ENCODE assay signal across 8 mouse cellular contexts in genomic region chr4:116821694-116822016, GRCm38 (mm10). TPM values are rescaled to one million over a fixed set of nuclear protein-coding genes. Genes with fewer than 3 reads are reported as not detected.
DNase-seq lines count a peak whose midpoint lies in the region; ATAC-seq and TF ChIP-seq lines count a peak whose summit lies in the region.

Gene Hpdl (minus strand): TSS chr4:116821707.

- H3K4me2 ChIP-seq in lung, postnatal 0 days (replicated peaks; ENCODE audit: low read depth, low read length): peak within 1 kb of the TSS; percentile 91

- TF ChIP-seq EP300 in lung, postnatal 0 days (IDR thresholded peaks at IDR 0.05): 0 out of 2 replicates have a peak, but pooled peaks have one; percentile 29

- no peak for ATAC-seq in lung, postnatal 0 days
- no peak; the same call in 1 of the 2 replicates for ATAC-seq in megakaryocyte-erythroid progenitor cell, adult 5-6 weeks (replicated peaks; ENCODE audit: low FRiP score, low TSS enrichment, poor library complexity, severe bottlenecking)

- no peaks in the 10 kb centered on the region for H3K9me3 ChIP-seq in lung, postnatal 0 days (ENCODE audit: low read length)
- H3K9me3 ChIP-seq in limb, embryonic 10.5 days (replicated peaks): no peaks in the 10 kb centered on the region

- peak within 1 kb of the TSS; percentile 46 for H3K4me3 ChIP-seq in lung, postnatal 0 days (ENCODE audit: low read depth, low read length)
- peak within 1 kb of the TSS; percentile 55 for H3K4me3 ChIP-seq in embryonic fibroblast, embryonic 13.5 days (ENCODE audit: insufficient read depth, low read length)
- H3K4me3 ChIP-seq in limb, embryonic 10.5 days: peak within 1 kb of the TSS; percentile 59
- H3K4me3 ChIP-seq in olfactory bulb, adult 2 months (ENCODE audit: insufficient read depth, low read depth, low read length): peak within 1 kb of the TSS; percentile 51

- peaks cover 11% of the 10 kb centered on the region for H3K27me3 ChIP-seq in lung, postnatal 0 days (replicated peaks; ENCODE audit: insufficient read depth, low read length)
- H3K27me3 ChIP-seq in limb, embryonic 10.5 days (ENCODE audit: low read depth, poor library complexity, severe bottlenecking): peaks cover 27% of the 10 kb centered on the region

- H3K9ac ChIP-seq in lung, postnatal 0 days (replicated peaks; ENCODE audit: low read depth): 0 out of 2 replicates have a peak within 1 kb of the TSS, but pooled peaks have one; percentile 3

- peaks cover 17% of the 10 kb centered on the region; the same call in 1 of the 2 replicates for H3K4me1 ChIP-seq in lung, postnatal 0 days (ENCODE audit: insufficient read depth, low read depth, low read length)
- no peaks in the 10 kb centered on the region for H3K4me1 ChIP-seq in embryonic fibroblast, embryonic 13.5 days (ENCODE audit: control insufficient read depth, insufficient read depth, low read length)
- peaks cover 31% of the 10 kb centered on the region for H3K4me1 ChIP-seq in limb, embryonic 10.5 days
- H3K4me1 ChIP-seq in olfactory bulb, adult 2 months (ENCODE audit: control insufficient read depth, insufficient read depth, low read length): peaks cover 12% of the 10 kb centered on the region

- WGBS in lung, postnatal 0 days: 10% methylated on average over 9 of the region's 9 CpGs
- WGBS in limb, embryonic 10.5 days: 14% methylated on average over 9 of the region's 9 CpGs
- 17% methylated on average over 9 of the region's 9 CpGs for WGBS in olfactory bulb, adult 2 months

- H3K27ac ChIP-seq in lung, postnatal 0 days (ENCODE audit: low read length): no peak within 1 kb of the TSS
- no peak within 1 kb of the TSS for H3K27ac ChIP-seq in embryonic fibroblast, embryonic 13.5 days (ENCODE audit: insufficient read depth, low read length)
- peak within 1 kb of the TSS; percentile 78 for H3K27ac ChIP-seq in limb, embryonic 10.5 days
- H3K27ac ChIP-seq in olfactory bulb, adult 2 months (ENCODE audit: insufficient read depth, low read depth, low read length): no peak within 1 kb of the TSS

- DNase-seq in lung, postnatal 0 days (ENCODE audit: low spot score): no peak
- DNase-seq in lung, postnatal 25 days (ENCODE audit: low spot score): no peak
- no peak for DNase-seq in limb, embryonic 10.5 days (ENCODE audit: low spot score)
- DNase-seq in layer of hippocampus, postnatal 14 days (ENCODE audit: low spot score in 2 of 2): no peak
- no peak for DNase-seq in retina, embryonic 14.5 days (ENCODE audit: low spot score)

- 0 out of 2 replicates have a peak, but pooled peaks cover 4% of the 10 kb centered on the region for H3K36me3 ChIP-seq in lung, postnatal 0 days (ENCODE audit: insufficient read depth, low read length)
- peaks cover 22% of the 10 kb centered on the region for H3K36me3 ChIP-seq in limb, embryonic 10.5 days

- no peak for TF ChIP-seq POLR2A in embryonic fibroblast, embryonic 13.5 days (IDR thresholded peaks at IDR 0.05; ENCODE audit: low read depth, low read length)
- no peak for TF ChIP-seq POLR2A in olfactory bulb, adult 2 months (IDR thresholded peaks at IDR 0.05; ENCODE audit: insufficient read depth, low read depth, low read length)

- no peak for TF ChIP-seq CTCF in lung, postnatal 0 days (IDR thresholded peaks at IDR 0.05)
- TF ChIP-seq CTCF in embryonic fibroblast, embryonic 13.5 days (IDR thresholded peaks at IDR 0.05; ENCODE audit: borderline replicate concordance, insufficient read depth, low read length): no peak
- TF ChIP-seq CTCF in olfactory bulb, adult 2 months (IDR thresholded peaks at IDR 0.05; ENCODE audit: insufficient read depth, low read depth, low read length): no peak

RNA-seq across cellular contexts. Expression of gene Hpdl, which starts in this region (rescaled TPM):
- 0.10 and 0.25 TPM in 2 replicates for polyA plus RNA-seq in lung, postnatal 0 days (2015; fragmentation: Nextera tagmentation; extraction: Ambion mirVana)
- polyA plus RNA-seq in embryonic fibroblast, embryonic 13.5 days (2011; ENCODE audit: insufficient read length, low read depth, missing spikeins): 0.39 TPM in 1 of 2 replicates, not detected in the other
- polyA plus RNA-seq in limb, embryonic 10.5 days (2016; fragmentation: Nextera tagmentation; extraction: Ambion mirVana): 2.2 TPM in 2 replicates
- polyA plus RNA-seq in olfactory bulb, adult 2 months (2012; ENCODE audit: insufficient read depth, insufficient read length, low replicate concordance, missing spikeins): not detected in 2 replicates
- 1 to 10 TPM; 3.3 to 3.7 TPM for total RNA-seq in layer of hippocampus, postnatal 14 days (2021)
- not detected in 2 replicates for total RNA-seq in megakaryocyte-erythroid progenitor cell, adult 5-6 weeks (2014; fragmentation: Nextera tagmentation)
- total RNA-seq in megakaryocyte-erythroid progenitor cell, adult 5-6 weeks (2017): 0.42 and 1.5 TPM in 2 replicates
